Mouse (Mus musculus): ENCODE data around the gene Maz.

DNA sequence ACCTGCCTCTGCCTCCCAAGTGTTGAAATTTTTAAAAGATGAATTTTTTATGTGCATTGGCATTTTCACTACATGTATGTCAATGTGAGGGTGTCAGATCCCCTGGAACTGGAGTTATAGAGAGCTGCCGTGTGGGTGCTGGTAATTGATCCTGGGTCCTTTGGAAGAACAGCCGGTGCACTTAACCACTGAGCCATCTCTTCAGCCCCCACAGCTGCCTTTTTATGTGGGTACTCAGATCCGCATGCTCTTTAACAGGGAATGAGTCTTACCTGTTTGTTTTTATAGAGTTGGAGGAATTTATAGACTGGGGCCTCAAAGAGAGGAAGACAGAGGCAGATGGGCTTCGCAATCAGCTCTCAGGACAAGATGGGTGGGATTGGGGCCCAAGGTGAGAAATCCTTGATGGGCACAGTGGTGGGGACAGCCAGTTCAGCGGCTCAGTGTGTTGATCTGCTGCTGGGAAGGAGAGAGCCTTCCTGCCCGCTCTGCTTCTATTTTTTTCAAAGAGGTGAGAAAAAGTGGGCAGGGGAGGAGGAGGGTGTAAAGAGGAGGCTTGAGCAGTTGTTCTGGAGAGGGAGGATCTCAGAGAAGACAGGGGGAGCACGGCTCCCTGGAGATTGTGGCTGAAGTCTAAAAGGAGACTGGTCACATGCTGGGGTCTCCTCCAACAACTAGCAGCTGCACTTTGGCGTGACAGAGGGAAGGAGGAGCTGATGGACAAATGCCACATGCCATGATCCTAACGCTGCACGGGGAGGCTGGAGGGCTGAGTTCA, 42.0 kb downstream of the Maz start:
- TF ChIP-seq CTCF (IDR thresholded peaks at IDR 0.05) = no peak
- TF ChIP-seq EP300 (IDR thresholded peaks at IDR 0.05) = no peak

Data from lung, postnatal 0 days (tissue).